In genomic region chr12:86652570-86653041, GRCm38 (mm10) we compare ENCODE assay signal across 8 mouse cellular contexts. TPM values are rescaled to one million over a fixed set of nuclear protein-coding genes. Genes with fewer than 3 reads are reported as not detected.
DNase-seq lines count a peak whose midpoint lies in the region; ATAC-seq and TF ChIP-seq lines count a peak whose summit lies in the region.

No protein-coding gene starts in this region.

- H3K36me3 ChIP-seq in hindbrain, postnatal 0 days (ENCODE audit: insufficient read depth, low read length): no peaks in the 10 kb centered on the region
- H3K36me3 ChIP-seq in midbrain, embryonic 16.5 days (ENCODE audit: control insufficient read depth, insufficient read depth, low read length): no peaks in the 10 kb centered on the region

- in situ Hi-C loops in Patski (cut with MboI; ENCODE audit: low pct_unique_long_range_greater_than_20kb): no loop called here

- ATAC-seq in Patski: peak; percentile 39
- peak; percentile 94 for ATAC-seq in hindbrain, postnatal 0 days
- ATAC-seq in midbrain, embryonic 16.5 days: peak; percentile 76
- no peak for ATAC-seq in erythroblast, adult 5-6 weeks (replicated peaks; ENCODE audit: low FRiP score, poor library complexity, severe bottlenecking)

- no peak for TF ChIP-seq CTCF in Patski (IDR thresholded peaks at IDR 0.05)
- TF ChIP-seq CTCF in hindbrain, postnatal 0 days (IDR thresholded peaks at IDR 0.05; ENCODE audit: low read depth): no peak

- no peak overlapping the region for H3K4me3 ChIP-seq in hindbrain, postnatal 0 days (ENCODE audit: low read length)
- no peak overlapping the region for H3K4me3 ChIP-seq in midbrain, embryonic 16.5 days (ENCODE audit: low read depth, low read length)

- H3K9me3 ChIP-seq in hindbrain, postnatal 0 days (ENCODE audit: low read length): no peaks in the 10 kb centered on the region
- H3K9me3 ChIP-seq in midbrain, embryonic 16.5 days (replicated peaks; ENCODE audit: control insufficient read depth, low read length, poor library complexity, severe bottlenecking): no peaks in the 10 kb centered on the region

- DNase-seq in Patski (ENCODE audit: low read depth, low spot score): peak; percentile 67
- peak; percentile 92 for DNase-seq in brain, adult 2 months (ENCODE audit: low read depth, low spot score)
- peak; percentile 79 to 84 for DNase-seq in gastrocnemius, adult 8-10 months (ENCODE audit: low spot score in 2 of 2)
- peak; percentile 90 for DNase-seq in hindbrain, postnatal 0 days (ENCODE audit: low spot score)
- peak; percentile 78 for DNase-seq in left cerebral cortex, adult 11 months (ENCODE audit: low spot score)
- DNase-seq in urinary bladder, adult 2 months (ENCODE audit: low spot score): peak; percentile 20

- peak overlapping the region; percentile 56 for H3K27ac ChIP-seq in hindbrain, postnatal 0 days
- H3K27ac ChIP-seq in midbrain, embryonic 16.5 days (ENCODE audit: low read length): no peak overlapping the region

- POLR2A ChIA-PET in Patski (lab: Charles Lee): interaction anchor here (0.6 kb wide), 1 partner anchor 177 kb away, joined by 3 read pairs; no protein-coding TSS in a partner anchor

- H3K4me2 ChIP-seq in hindbrain, postnatal 0 days (ENCODE audit: low read depth, low read length): no peak overlapping the region
- no peak overlapping the region for H3K4me2 ChIP-seq in midbrain, embryonic 16.5 days (ENCODE audit: low read length)

- H3K9ac ChIP-seq in hindbrain, postnatal 0 days (replicated peaks; ENCODE audit: low read length): no peak overlapping the region
- no peak overlapping the region for H3K9ac ChIP-seq in midbrain, embryonic 16.5 days (ENCODE audit: low read depth, low read length)

- H3K27me3 ChIP-seq in Patski: peaks cover 33% of the 10 kb centered on the region
- no peaks in the 10 kb centered on the region for H3K27me3 ChIP-seq in hindbrain, postnatal 0 days (ENCODE audit: insufficient read depth, low read length)
- no peaks in the 10 kb centered on the region for H3K27me3 ChIP-seq in midbrain, embryonic 16.5 days (ENCODE audit: control insufficient read depth, insufficient read depth, low read depth, low read length)

- 45% methylated on average over 4 of the region's 4 CpGs for WGBS in hindbrain, postnatal 0 days
- 53% methylated on average over 4 of the region's 4 CpGs for WGBS in midbrain, embryonic 16.5 days

- H3K4me1 ChIP-seq in hindbrain, postnatal 0 days (ENCODE audit: insufficient read depth, low read length): peaks cover 8% of the 10 kb centered on the region
- H3K4me1 ChIP-seq in midbrain, embryonic 16.5 days (ENCODE audit: control insufficient read depth, insufficient read depth, low read length): peaks cover 6% of the 10 kb centered on the region; the same call in 1 of the 2 replicates

- CTCF ChIA-PET in Patski (lab: Charles Lee): no interaction called here

RNA-seq across cellular contexts. Expression of gene Vash1, which starts 25.9 kb away (rescaled TPM):
- polyA plus RNA-seq in Patski (2021): 1.5 TPM
- 1 to 10 TPM; 2.0 to 3.6 (median 3.1) TPM for total RNA-seq in gastrocnemius, adult 8-10 months (2022)
- total RNA-seq in hindbrain, postnatal 0 days (2014; rRNA removed): 109 and 114 TPM in 2 replicates
- polyA plus RNA-seq in hindbrain, postnatal 0 days (2015; fragmentation: Nextera tagmentation; extraction: Ambion mirVana): 25.0 and 26.5 TPM in 2 replicates
- 30.0 and 35.8 TPM in 2 replicates for polyA plus RNA-seq in midbrain, embryonic 16.5 days (2015; fragmentation: Nextera tagmentation; extraction: Ambion mirVana)
- 1.3 and 1.8 TPM in 2 replicates for polyA plus RNA-seq in urinary bladder, adult 2 months (2012; rRNA removed)
- not detected in 2 replicates for total RNA-seq in erythroblast, adult 5-6 weeks (2015; ENCODE audit: low replicate concordance)
- total RNA-seq in erythroblast, adult 5-6 weeks (2017; ENCODE audit: low replicate concordance): not detected in 2 replicates

Comparison
In these comparisons a context has a peak if more than half of its experiments do, and no peak if none do; other contexts are left out.
1. DNase-seq: peak in every context shown above with its lines; median percentile 92 in brain, adult 2 months; 90 in hindbrain, postnatal 0 days; 82 in gastrocnemius, adult 8-10 months; 78 in left cerebral cortex, adult 11 months; 67 in Patski; 20 in urinary bladder, adult 2 months.